Mouse (Mus musculus): ENCODE measurements around the gene Shoc2. TPM values are rescaled to one million over a fixed set of nuclear protein-coding genes. Genes with fewer than 3 reads are reported as not detected.

The Shoc2 gene
- polyA plus RNA-seq, 1 experiment from 2014 or later = 17.1 TPM

DNA sequence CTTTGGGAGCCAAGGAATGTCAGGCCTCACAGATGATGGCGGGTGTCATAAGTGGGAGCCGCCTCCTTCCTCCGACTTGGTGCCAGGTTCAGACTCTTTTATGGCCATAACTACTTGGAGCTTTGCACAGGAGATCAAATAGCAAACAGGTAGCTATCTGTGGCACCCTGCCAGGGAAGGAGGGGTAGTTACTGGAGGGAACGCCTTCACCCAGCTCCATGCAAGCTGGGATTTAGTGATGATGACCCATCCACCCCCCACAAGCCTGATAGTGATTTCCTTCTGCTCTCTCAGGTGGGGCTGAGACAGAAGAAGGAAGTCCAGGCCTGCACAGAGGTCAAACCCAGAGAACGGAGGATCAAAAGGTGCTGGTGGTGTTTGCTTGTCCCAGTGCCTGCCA lies 126.4 kb downstream of the Shoc2 start:
- ATAC-seq (ENCODE audit: low read depth) = no peak
- Histone ChIP-seq H3K9me3 (replicated peaks) (no peaks in the 10 kb centered on the region), H3K4me3 (replicated peaks) (no peak overlapping the region), H3K27me3 (no peaks in the 10 kb centered on the region), H3K9ac (no peak overlapping the region), H3K4me1 (replicated peaks) (no peaks in the 10 kb centered on the region), H3K27ac (no peak overlapping the region), H3K4me2 (no peak overlapping the region), H3K36me3 (no peaks in the 10 kb centered on the region)
- DNase-seq = no peak
- WGBS (ENCODE audit: insufficient replicate concordance) = 46% methylated on average over 5 of the region's 5 CpGs

DNA sequence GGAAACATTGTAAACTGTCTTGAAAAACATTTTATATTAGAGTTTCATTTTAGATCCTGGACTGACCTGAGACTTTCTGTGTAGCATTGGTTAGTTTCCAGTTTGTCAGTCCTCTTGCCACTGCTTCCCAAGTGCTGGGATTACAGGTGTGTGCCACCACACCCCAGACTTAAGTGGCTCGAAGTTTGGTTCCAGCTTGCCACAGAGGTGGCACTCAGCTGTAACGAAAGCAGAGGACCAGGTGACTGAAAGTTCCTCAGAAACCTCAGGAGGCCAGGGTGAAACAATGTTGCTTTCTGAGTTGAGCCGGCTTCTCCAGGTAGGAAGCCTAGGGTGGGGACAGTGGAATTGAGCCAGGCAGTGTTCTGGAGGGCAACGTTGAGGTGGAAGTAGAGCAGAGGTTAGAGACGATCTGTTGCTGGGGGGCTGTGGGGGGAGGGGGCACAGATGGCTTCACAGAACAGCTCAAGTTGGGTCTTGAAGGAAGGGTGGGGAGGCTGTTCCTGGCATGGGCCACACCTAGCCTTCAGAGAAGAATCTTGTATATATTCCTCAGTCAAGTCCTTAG lies 128.2 kb downstream of the Shoc2 start:
- 57% methylated on average over 5 of the region's 5 CpGs for WGBS (ENCODE audit: insufficient replicate concordance)
- DNase-seq = no peak
- H3K4me2 ChIP-seq = no peak overlapping the region
- no peaks in the 10 kb centered on the region for H3K27me3 ChIP-seq
- no peaks in the 10 kb centered on the region for H3K4me1 ChIP-seq (replicated peaks)
- no peaks in the 10 kb centered on the region for H3K36me3 ChIP-seq
- H3K4me3 ChIP-seq (replicated peaks) = no peak overlapping the region
- ATAC-seq (ENCODE audit: low read depth) = no peak
- no peaks in the 10 kb centered on the region for H3K9me3 ChIP-seq (replicated peaks)
- H3K9ac ChIP-seq = no peak overlapping the region
- H3K27ac ChIP-seq = no peak overlapping the region

DNA sequence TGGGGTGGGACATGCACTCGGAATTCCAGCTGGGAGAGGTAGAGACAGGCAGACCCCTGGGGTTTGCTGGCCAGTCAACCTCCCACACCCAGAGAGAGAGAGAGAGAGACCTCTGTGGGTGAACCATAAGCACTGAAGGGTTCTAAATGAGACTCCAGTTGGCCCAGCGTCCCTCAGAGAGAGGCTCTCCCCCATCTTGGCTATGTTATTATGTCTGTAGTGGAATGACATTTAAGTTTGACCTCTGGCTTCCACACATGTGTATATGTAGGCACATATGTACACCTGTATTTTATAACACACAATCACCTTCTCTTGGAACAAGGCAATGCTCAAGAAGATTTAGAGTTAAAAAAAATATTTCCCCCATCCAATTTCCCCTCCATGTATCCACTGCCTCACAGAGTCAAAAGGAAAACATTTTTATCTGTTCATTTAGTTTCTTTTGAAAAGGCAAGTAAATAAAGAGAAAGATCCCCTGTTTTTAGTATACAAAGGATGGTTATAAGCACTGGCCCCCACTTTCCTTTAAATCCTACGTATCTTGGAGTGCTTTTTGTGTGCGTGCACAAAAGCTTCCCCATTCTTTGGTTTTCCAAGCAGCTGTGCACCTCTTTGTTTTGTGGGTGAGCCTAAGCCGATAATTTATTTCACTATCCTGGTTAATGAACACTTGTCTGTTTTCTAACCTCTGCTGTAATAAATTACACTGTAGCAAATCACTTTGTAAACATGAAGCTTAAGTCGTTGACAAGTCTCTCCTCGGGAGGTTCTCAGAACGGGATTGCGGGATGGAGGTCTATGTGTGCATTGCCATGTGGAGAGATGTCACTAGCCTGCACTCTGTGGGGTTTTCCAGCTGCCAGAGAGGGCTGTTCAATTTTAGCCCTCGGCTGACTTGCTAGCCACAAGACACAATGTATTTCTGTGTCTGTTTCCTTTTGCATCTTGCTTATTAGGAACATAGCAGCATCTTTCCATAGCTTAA lies 132.6 kb downstream of the Shoc2 start:
- no peak overlapping the region for H3K9ac ChIP-seq
- DNase-seq (no peak), ATAC-seq (ENCODE audit: low read depth) (no peak)
- H3K27me3 ChIP-seq = no peaks in the 10 kb centered on the region
- no peak overlapping the region for H3K4me3 ChIP-seq (replicated peaks)
- no peak overlapping the region for H3K27ac ChIP-seq
- no peaks in the 10 kb centered on the region for H3K4me1 ChIP-seq (replicated peaks)
- H3K36me3 ChIP-seq = no peaks in the 10 kb centered on the region
- WGBS (ENCODE audit: insufficient replicate concordance) = 52% methylated on average over 10 of the region's 10 CpGs
- H3K4me2 ChIP-seq = no peak overlapping the region
- no peaks in the 10 kb centered on the region for H3K9me3 ChIP-seq (replicated peaks)

DNA sequence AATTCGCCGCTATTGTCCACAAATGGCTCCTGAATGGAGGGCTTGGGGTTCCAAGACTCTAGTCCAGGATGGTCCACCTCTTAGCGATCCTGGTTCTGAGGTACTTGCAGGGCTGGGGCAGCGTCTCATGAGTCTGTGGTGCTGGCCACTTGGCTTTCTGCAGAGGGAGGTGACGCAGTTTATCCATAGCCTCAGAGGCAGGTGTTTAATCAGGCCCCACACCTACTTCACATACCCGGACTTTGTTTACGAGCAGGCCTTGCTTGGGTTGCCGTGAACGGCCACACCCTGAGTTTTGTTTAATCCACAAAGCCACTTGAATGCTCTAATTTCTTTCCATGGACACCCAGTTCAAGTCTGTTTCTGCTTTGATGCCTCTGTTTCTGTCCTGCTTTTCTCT lies 137.2 kb downstream of the Shoc2 start:
- Histone ChIP-seq H3K4me2 (no peak overlapping the region), H3K9me3 (replicated peaks) (no peaks in the 10 kb centered on the region), H3K4me3 (replicated peaks) (no peak overlapping the region), H3K27me3 (no peaks in the 10 kb centered on the region), H3K27ac (no peak overlapping the region), H3K36me3 (no peaks in the 10 kb centered on the region), H3K9ac (no peak overlapping the region), H3K4me1 (replicated peaks) (no peaks in the 10 kb centered on the region)
- ATAC-seq (ENCODE audit: low read depth) (no peak), DNase-seq (no peak)
- 57% methylated on average over 9 of the region's 9 CpGs for WGBS (ENCODE audit: insufficient replicate concordance)

DNA sequence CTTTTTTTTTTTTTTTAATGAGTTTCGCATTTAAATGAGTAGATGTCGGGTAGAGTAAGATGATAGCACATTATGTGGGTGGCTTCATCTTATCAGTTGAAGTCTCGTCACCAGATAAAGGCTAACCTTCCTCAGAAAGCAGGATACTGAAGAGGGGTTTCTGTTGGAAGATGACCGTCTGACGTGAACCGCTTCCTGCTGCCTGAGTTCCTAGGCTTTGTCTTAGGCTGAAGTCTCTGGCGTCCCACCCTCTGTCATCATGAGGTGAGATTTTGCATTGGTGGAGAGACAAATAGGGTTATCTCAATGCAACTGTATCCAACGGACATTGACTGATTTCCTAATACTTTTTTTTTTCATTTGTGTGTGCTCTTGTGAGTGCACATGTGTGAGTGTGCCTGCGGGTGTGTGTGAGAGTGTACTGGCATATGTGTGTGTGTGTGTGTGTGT lies 137.6 kb downstream of the Shoc2 start:
- 42% methylated on average over 9 of the region's 9 CpGs for WGBS (ENCODE audit: insufficient replicate concordance)
- peaks cover under 1% of the 10 kb centered on the region for H3K4me1 ChIP-seq (replicated peaks)
- DNase-seq = no peak
- no peaks in the 10 kb centered on the region for H3K36me3 ChIP-seq
- no peak overlapping the region for H3K27ac ChIP-seq
- H3K27me3 ChIP-seq = no peaks in the 10 kb centered on the region
- no peak for ATAC-seq (ENCODE audit: low read depth)
- no peak overlapping the region for H3K4me2 ChIP-seq
- no peaks in the 10 kb centered on the region for H3K9me3 ChIP-seq (replicated peaks)
- H3K4me3 ChIP-seq (replicated peaks) = no peak overlapping the region
- H3K9ac ChIP-seq = no peak overlapping the region

Other genes with a start within 250 kb of the Shoc2 start
- gene Pdcd4, start 52.1 kb upstream of the Shoc2 start, polyA plus RNA-seq (2015; fragmentation: Nextera tagmentation; extraction: Ambion mirVana) = 19.3 and 23.4 TPM in 2 replicates
- 58.6 and 66.2 TPM in 2 replicates for gene Bbip1, start 321 bp downstream of the Shoc2 start, polyA plus RNA-seq (2015; fragmentation: Nextera tagmentation; extraction: Ambion mirVana)
- gene Adra2a, start 99.8 kb downstream of the Shoc2 start, polyA plus RNA-seq (2015; fragmentation: Nextera tagmentation; extraction: Ambion mirVana) = 0.05 and 0.12 TPM in 2 replicates